Mouse (Mus musculus): Measurements from ENCODE around the gene Sft2d1. TPM values are rescaled to one million over a fixed set of nuclear protein-coding genes. Genes with fewer than 3 reads are reported as not detected.
"Not testable (repeated sequence)": the region's sequence is repeated elsewhere in the genome, so short reads cannot be mapped to it uniquely, and the experiment has no call there.

Sft2d1 gene
- total and polyA plus RNA-seq, 3 experiments, result 88.0 to 101 TPM; not detected in 1

GRCm38 (mm10) chr17:8328511-8329174 lies 17.7 kb downstream of the Sft2d1 start (continued):
- no peak for TF ChIP-seq TCF12 (IDR thresholded peaks at IDR 0.05; ENCODE audit: low read depth, low read length)
- TF ChIP-seq ZMIZ1 (IDR thresholded peaks at IDR 0.05; ENCODE audit: low read depth, low read length), result no peak
- no peak for TF ChIP-seq USF2 (IDR thresholded peaks at IDR 0.05; ENCODE audit: borderline replicate concordance in 1 of 2, insufficient read depth in 1 of 2, low read depth in 1 of 2, low read length in 2 of 2)
- peak; percentile 51; the same call in 1 of the 2 replicates for TF ChIP-seq MAX (IDR thresholded peaks at IDR 0.05; ENCODE audit: low read length)
- TF ChIP-seq CHD1 (IDR thresholded peaks at IDR 0.05; ENCODE audit: low read depth, low read length), result no peak
- peak; percentile 10; the same call in 1 of the 2 replicates for TF ChIP-seq ZC3H11A (IDR thresholded peaks at IDR 0.05; ENCODE audit: low read depth, low read length)
- no peak for TF ChIP-seq ELF1 (IDR thresholded peaks at IDR 0.05; ENCODE audit: low read depth, low read length)
- TF ChIP-seq KAT2A (conservative IDR thresholded peaks at IDR 0.05; ENCODE audit: low read depth, low read length), result no peak
- TF ChIP-seq MYC (IDR thresholded peaks at IDR 0.05; ENCODE audit: low read depth, low read length), result peak; percentile 81
- TF ChIP-seq NRF1 (IDR thresholded peaks at IDR 0.05; ENCODE audit: insufficient read depth, low read depth, low read length, poor library complexity, severe bottlenecking), result no peak
- TF ChIP-seq HCFC1 (IDR thresholded peaks at IDR 0.05; ENCODE audit: low read depth, low read length), result no peak
- TF ChIP-seq NELFE (IDR thresholded peaks at IDR 0.05; ENCODE audit: low read depth, low read length), result no peak
- peak; percentile 67 to 81 (median 72) for TF ChIP-seq CTCF (IDR thresholded peaks at IDR 0.05 in 2 of 3, conservative IDR thresholded peaks at IDR 0.05 in 1 of 3; ENCODE audit: control insufficient read depth in 1 of 3, insufficient read depth in 1 of 3, low read depth in 2 of 3, low read length in 3 of 3, poor library complexity in 1 of 3, severe bottlenecking in 1 of 3)
- no peak for TF ChIP-seq TBP (IDR thresholded peaks at IDR 0.05; ENCODE audit: low read depth, low read length)

GRCm38 (mm10) chr17:8330602-8331001 lies 19.7 kb downstream of the Sft2d1 start:
- Histone ChIP-seq H3K4me1 (ENCODE audit: control insufficient read depth in 1 of 2, insufficient read depth in 2 of 2, low read length in 2 of 2) (no peaks in the 10 kb centered on the region), H3K27me3 (ENCODE audit: control insufficient read depth in 1 of 2, insufficient read depth in 2 of 2, low read length in 2 of 2) (no peaks in the 10 kb centered on the region), H3K4me3 (ENCODE audit: control insufficient read depth in 1 of 2, insufficient read depth in 1 of 2, low read depth in 2 of 2, low read length in 2 of 2) (no peak overlapping the region), H3K36me3 (ENCODE audit: control insufficient read depth in 1 of 2, insufficient read depth in 2 of 2, low read length in 2 of 2) (no peaks in the 10 kb centered on the region; a peak in 1 of 4 replicates), H3K9me3 (replicated peaks; ENCODE audit: insufficient read depth, low read length) (no peaks in the 10 kb centered on the region), H3K79me2 (ENCODE audit: control insufficient read depth, insufficient read depth, low read length, poor library complexity) (no peaks in the 10 kb centered on the region), H3K9ac (ENCODE audit: control insufficient read depth, low read depth, low read length, poor library complexity, severe bottlenecking) (no peak overlapping the region), H3K27ac (ENCODE audit: control insufficient read depth, low read depth, low read length) (no peak overlapping the region)
- DNase-seq (ENCODE audit: low read depth, low spot score), result no peak
- no peak for TF ChIP-seq MEF2A (IDR thresholded peaks at IDR 0.05; ENCODE audit: extremely low read depth, insufficient replicate concordance, low read depth, low read length, poor library complexity, severe bottlenecking)
- no peak for TF ChIP-seq HCFC1 (IDR thresholded peaks at IDR 0.05; ENCODE audit: low read depth, low read length)
- TF ChIP-seq TCF12 (IDR thresholded peaks at IDR 0.05; ENCODE audit: low read depth, low read length), result no peak
- no peak for TF ChIP-seq GABPA (IDR thresholded peaks at IDR 0.05; ENCODE audit: low read depth, low read length)
- no peak for TF ChIP-seq TBP (IDR thresholded peaks at IDR 0.05; ENCODE audit: low read depth, low read length)
- no peak for TF ChIP-seq CTCF (IDR thresholded peaks at IDR 0.05 in 2 of 3, conservative IDR thresholded peaks at IDR 0.05 in 1 of 3; ENCODE audit: control insufficient read depth in 1 of 3, insufficient read depth in 1 of 3, low read depth in 2 of 3, low read length in 3 of 3, poor library complexity in 1 of 3, severe bottlenecking in 1 of 3)
- no peak for TF ChIP-seq MXI1 (IDR thresholded peaks at IDR 0.05; ENCODE audit: low read depth, low read length)

GRCm38 (mm10) chr17:8337159-8337558 lies 26.3 kb downstream of the Sft2d1 start, which contains the start of gene Prr18:
TSS of gene Prr18 (plus strand) at chr17:8337459.
- not testable (repeated sequence) for H3K27ac ChIP-seq (ENCODE audit: control insufficient read depth, low read depth, low read length); H3K36me3 ChIP-seq (ENCODE audit: control insufficient read depth in 1 of 2, insufficient read depth in 2 of 2, low read length in 2 of 2); H3K27me3 ChIP-seq (ENCODE audit: control insufficient read depth in 1 of 2, insufficient read depth in 2 of 2, low read length in 2 of 2); H3K4me1 ChIP-seq (ENCODE audit: control insufficient read depth in 1 of 2, insufficient read depth in 2 of 2, low read length in 2 of 2); H3K79me2 ChIP-seq (ENCODE audit: control insufficient read depth, insufficient read depth, low read length, poor library complexity); H3K9ac ChIP-seq (ENCODE audit: control insufficient read depth, low read depth, low read length, poor library complexity, severe bottlenecking); H3K4me3 ChIP-seq (ENCODE audit: control insufficient read depth in 1 of 2, insufficient read depth in 1 of 2, low read depth in 2 of 2, low read length in 2 of 2); H3K9me3 ChIP-seq (replicated peaks; ENCODE audit: insufficient read depth, low read length); DNase-seq (ENCODE audit: low read depth, low spot score)

Measured in MEL (cell line).